ENCODE assay signal across 15 mouse cellular contexts in genomic region chr13:20615596-20616469, GRCm38 (mm10).
A peak's percentile ranks its signal among the peaks of the same experiment; 100 is the strongest.
DNase-seq lines count a peak whose midpoint lies in the region; ATAC-seq and TF ChIP-seq lines count a peak whose summit lies in the region.
"Had no signal": no experiment of that assay in that cellular context is flagged by ENCODE, and none has a peak within 500 bp of the region (broad histone marks: within the 10 kb centered on the region; RNA-seq: fewer than 3 reads in every experiment).

No protein-coding gene starts in this region.

- no peak overlapping the region for H3K27ac ChIP-seq in kidney, embryonic 14.5 days (ENCODE audit: low read depth, low read length)
- no peak overlapping the region for H3K27ac ChIP-seq in kidney, embryonic 15.5 days
- no peak overlapping the region for H3K27ac ChIP-seq in forebrain, postnatal 0 days (ENCODE audit: low read depth, low read length)
- H3K27ac ChIP-seq in midbrain, embryonic 12.5 days (replicated peaks) = 0 out of 2 replicates have a peak overlapping the region, but pooled peaks have one; percentile 35
- H3K27ac ChIP-seq in neural tube, embryonic 15.5 days (replicated peaks) = no peak overlapping the region; the same call in 1 of the 2 replicates
- H3K27ac ChIP-seq: macrophage had no signal

- H3K4me3 ChIP-seq in kidney, embryonic 14.5 days (ENCODE audit: low read length) = no peak overlapping the region
- H3K4me3 ChIP-seq in kidney, embryonic 15.5 days (replicated peaks) = no peak overlapping the region
- H3K4me3 ChIP-seq in forebrain, postnatal 0 days (ENCODE audit: low read depth, low read length) = no peak overlapping the region
- no peak overlapping the region for H3K4me3 ChIP-seq in midbrain, embryonic 12.5 days
- no peak overlapping the region for H3K4me3 ChIP-seq in neural tube, embryonic 15.5 days (replicated peaks)

- no peaks in the 10 kb centered on the region for H3K36me3 ChIP-seq in kidney, embryonic 14.5 days (ENCODE audit: control insufficient read depth, insufficient read depth, low read length)
- no peaks in the 10 kb centered on the region for H3K36me3 ChIP-seq in kidney, embryonic 15.5 days
- H3K36me3 ChIP-seq in forebrain, postnatal 0 days (ENCODE audit: insufficient read depth) = no peaks in the 10 kb centered on the region
- no peaks in the 10 kb centered on the region for H3K36me3 ChIP-seq in midbrain, embryonic 12.5 days
- H3K36me3 ChIP-seq in neural tube, embryonic 15.5 days = no peaks in the 10 kb centered on the region

- ATAC-seq in kidney, embryonic 14.5 days (ENCODE audit: low FRiP score, low TSS enrichment) = peak; percentile 28; the same call in 1 of the 2 replicates
- no peak for ATAC-seq in kidney, embryonic 15.5 days (replicated peaks; ENCODE audit: low FRiP score)
- ATAC-seq in forebrain, postnatal 0 days = peak; percentile 84
- peak; percentile 78 for ATAC-seq in midbrain, embryonic 12.5 days (ENCODE audit: low FRiP score, low read depth)
- peak; percentile 60 for ATAC-seq in neural tube, embryonic 15.5 days (ENCODE audit: low FRiP score)
- no peak for ATAC-seq in activated CD4-positive, CD25-positive, alpha-beta regulatory T cell, adult 4 months

- TF ChIP-seq CTCF in forebrain, postnatal 0 days (IDR thresholded peaks at IDR 0.05; ENCODE audit: low read depth) = no peak

- no peak for DNase-seq in forebrain, postnatal 0 days
- no peak for DNase-seq in left cerebral cortex, adult 9 months (ENCODE audit: low spot score in 2 of 2)
- no peak for DNase-seq in left cerebral cortex, adult 8-10 months (ENCODE audit: low spot score in 2 of 2)
- DNase-seq: cerebellum, adult 2 months; kidney, postnatal 36 days; liver; lung, adult 2 months; right cerebral cortex, postnatal 25 days; thymus, adult 18-20 months had no signal

- no peaks in the 10 kb centered on the region for H3K27me3 ChIP-seq in kidney, embryonic 14.5 days (ENCODE audit: control insufficient read depth, insufficient read depth, low read length)
- no peaks in the 10 kb centered on the region for H3K27me3 ChIP-seq in kidney, embryonic 15.5 days
- no peaks in the 10 kb centered on the region for H3K27me3 ChIP-seq in forebrain, postnatal 0 days (ENCODE audit: insufficient read depth, low read length)
- peaks cover 3% of the 10 kb centered on the region for H3K27me3 ChIP-seq in midbrain, embryonic 12.5 days
- H3K27me3 ChIP-seq in neural tube, embryonic 15.5 days (replicated peaks) = no peaks in the 10 kb centered on the region

- H3K9me3 ChIP-seq in kidney, embryonic 14.5 days (ENCODE audit: control insufficient read depth, low read length) = no peaks in the 10 kb centered on the region
- no peaks in the 10 kb centered on the region for H3K9me3 ChIP-seq in kidney, embryonic 15.5 days (replicated peaks)
- H3K9me3 ChIP-seq in forebrain, postnatal 0 days (ENCODE audit: low read length) = no peaks in the 10 kb centered on the region
- no peaks in the 10 kb centered on the region for H3K9me3 ChIP-seq in midbrain, embryonic 12.5 days
- H3K9me3 ChIP-seq in neural tube, embryonic 15.5 days (replicated peaks) = no peaks in the 10 kb centered on the region

- H3K9ac ChIP-seq in kidney, embryonic 14.5 days (ENCODE audit: low read depth, low read length) = no peak overlapping the region
- no peak overlapping the region for H3K9ac ChIP-seq in kidney, embryonic 15.5 days
- no peak overlapping the region for H3K9ac ChIP-seq in forebrain, postnatal 0 days
- H3K9ac ChIP-seq in midbrain, embryonic 12.5 days (replicated peaks) = no peak overlapping the region
- no peak overlapping the region for H3K9ac ChIP-seq in neural tube, embryonic 15.5 days (replicated peaks)

- H3K4me2 ChIP-seq in kidney, embryonic 14.5 days (replicated peaks; ENCODE audit: low read depth, low read length) = no peak overlapping the region
- H3K4me2 ChIP-seq in kidney, embryonic 15.5 days = no peak overlapping the region
- no peak overlapping the region for H3K4me2 ChIP-seq in forebrain, postnatal 0 days (ENCODE audit: low read depth)
- no peak overlapping the region for H3K4me2 ChIP-seq in midbrain, embryonic 12.5 days (replicated peaks)
- no peak overlapping the region for H3K4me2 ChIP-seq in neural tube, embryonic 15.5 days

- 56% methylated on average over 10 of the region's 10 CpGs for WGBS in kidney, embryonic 14.5 days
- WGBS in kidney, embryonic 15.5 days = 59% methylated on average over 10 of the region's 10 CpGs
- 52% methylated on average over 10 of the region's 10 CpGs for WGBS in forebrain, postnatal 0 days
- 36% methylated on average over 10 of the region's 10 CpGs for WGBS in midbrain, embryonic 12.5 days
- WGBS in neural tube, embryonic 15.5 days = 34% methylated on average over 10 of the region's 10 CpGs

- no peaks in the 10 kb centered on the region for H3K4me1 ChIP-seq in kidney, embryonic 14.5 days (ENCODE audit: control insufficient read depth, insufficient read depth, low read length)
- H3K4me1 ChIP-seq in kidney, embryonic 15.5 days = 0 out of 2 replicates have a peak, but pooled peaks cover 3% of the 10 kb centered on the region
- no peaks in the 10 kb centered on the region for H3K4me1 ChIP-seq in forebrain, postnatal 0 days (ENCODE audit: insufficient read depth)
- H3K4me1 ChIP-seq in midbrain, embryonic 12.5 days = peaks cover 10% of the 10 kb centered on the region; the same call in 1 of the 2 replicates
- H3K4me1 ChIP-seq in neural tube, embryonic 15.5 days = peaks cover 9% of the 10 kb centered on the region; the same call in 1 of the 2 replicates

Comparison
In these comparisons a context has a peak if more than half of its experiments do, and no peak if none do; other contexts are left out.
1. ATAC-seq: peak in kidney, embryonic 14.5 days (single experiment), forebrain, postnatal 0 days (single experiment), midbrain, embryonic 12.5 days (single experiment) and neural tube, embryonic 15.5 days (single experiment); none in kidney, embryonic 15.5 days (single experiment) and activated CD4-positive, CD25-positive, alpha-beta regulatory T cell, adult 4 months (single experiment).